Mouse (Mus musculus) neural tube, embryonic 15.5 days (tissue): ENCODE results near the gene Lipa. TPM values are rescaled to one million over a fixed set of nuclear protein-coding genes. Genes with fewer than 3 reads are reported as not detected.

ENCODE experiments used
- ATAC-seq: fragments of 200-750 bp; cut with Nextera tagmentation; 2 replicates; pipeline ENCODE4 v1.8.0; 2017; ENCODE audit warnings: mild to moderate bottlenecking, moderate TSS enrichment, moderate library complexity; ENCODE audit not compliant: low FRiP score
- H3K27ac ChIP-seq: fragments of 300-500 bp; sonication (generic); replicated peaks from 2 replicates; pipeline ENCODE4 v1.5.1; 2015; ENCODE audit warnings: mild to moderate bottlenecking, inconsistent platforms
- H3K27me3 ChIP-seq: fragments of 300-500 bp; sonication (generic); replicated peaks from 2 replicates; pipeline ENCODE4 v1.6.1; 2015; ENCODE audit warnings: inconsistent platforms
- H3K36me3 ChIP-seq: fragments of 300-500 bp; sonication (generic); 2 replicates; pipeline ENCODE4 v1.6.1; 2015; ENCODE audit warnings: inconsistent platforms
- H3K4me1 ChIP-seq: fragments of 300-500 bp; sonication (generic); 2 replicates; pipeline ENCODE4 v1.6.1; 2015; ENCODE audit warnings: inconsistent platforms
- H3K4me2 ChIP-seq: fragments of 300-500 bp; sonication (generic); 2 replicates; pipeline ENCODE4 v1.6.1; 2015; ENCODE audit warnings: inconsistent platforms, mild to moderate bottlenecking, moderate library complexity
- H3K4me3 ChIP-seq: fragments of 300-500 bp; sonication (generic); replicated peaks from 2 replicates; pipeline ENCODE4 v1.5.1; 2015; ENCODE audit warnings: mild to moderate bottlenecking, inconsistent platforms
- H3K9ac ChIP-seq: fragments of 300-500 bp; sonication (generic); replicated peaks from 2 replicates; pipeline ENCODE4 v1.6.1; 2015; ENCODE audit warnings: mild to moderate bottlenecking, inconsistent platforms
- H3K9me3 ChIP-seq: fragments of 300-500 bp; sonication (generic); replicated peaks from 2 replicates; pipeline ENCODE4 v1.6.1; 2016; ENCODE audit warnings: inconsistent platforms
- WGBS: fragments of 180-500 bp; shearing (Covaris S2); methylation state at CpG from one replicate; pipeline ENCODE4 v1.1.7; 2015; ENCODE audit warnings: mixed read lengths; 5-methylcytosine and 5-hydroxymethylcytosine counted together
- polyA plus RNA-seq: library from polyadenylated mRNA; unstranded; fragments of >200 nt; fragmentation: Nextera tagmentation; extraction: Ambion mirVana; gene quantifications from 2 replicates; pipeline ENCODE4 v1.2.1, GENCODE M21; 2015

The Lipa gene
- polyA plus RNA-seq, 1 experiment from 2014 or later: 22.4 TPM

- WGBS: 70% methylated on average over 2 of the region's 2 CpGs
- Histone ChIP-seq H3K4me1 (peaks cover 5% of the 10 kb centered on the region), H3K36me3 (peaks cover 3% of the 10 kb centered on the region), H3K27me3 (no peaks in the 10 kb centered on the region), H3K9ac (no peak overlapping the region), H3K9me3 (no peaks in the 10 kb centered on the region), H3K27ac (no peak overlapping the region), H3K4me2 (no peak overlapping the region), H3K4me3 (no peak overlapping the region)
- no peak for ATAC-seq
Measured at GRCm38 (mm10) chr19:34521361-34521760, 5.9 kb downstream of the Lipa start.

GRCm38 (mm10) chr19:34520051-34520450, 7.2 kb downstream of the Lipa start:
- H3K36me3 ChIP-seq: peaks cover 3% of the 10 kb centered on the region
- ATAC-seq: no peak
- 83% methylated on average over 4 of the region's 4 CpGs for WGBS
- no peak overlapping the region for H3K9ac ChIP-seq
- no peak overlapping the region for H3K4me2 ChIP-seq
- H3K4me3 ChIP-seq: no peak overlapping the region
- no peaks in the 10 kb centered on the region for H3K27me3 ChIP-seq
- H3K4me1 ChIP-seq: no peaks in the 10 kb centered on the region
- H3K9me3 ChIP-seq: no peaks in the 10 kb centered on the region
- no peak overlapping the region for H3K27ac ChIP-seq

DNA sequence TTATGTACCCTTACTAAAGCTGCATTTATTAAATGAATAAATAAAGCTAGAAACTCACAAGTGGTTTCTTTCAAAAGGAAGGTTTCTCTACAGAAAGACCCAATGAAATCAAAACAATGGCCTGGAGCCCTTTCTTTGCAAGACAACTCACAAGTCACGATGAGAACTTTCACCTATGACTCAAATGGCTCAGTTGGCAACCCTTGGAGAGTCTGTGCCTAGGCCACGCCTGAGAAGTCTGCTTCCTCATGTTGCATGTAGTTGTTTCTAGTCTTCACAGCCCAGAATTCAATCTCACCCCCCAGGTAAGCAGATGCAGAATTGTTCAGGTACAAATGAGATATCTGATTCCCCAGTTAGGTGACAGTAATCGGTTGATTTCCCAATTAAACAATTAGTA, 7.6 kb downstream of the Lipa start:
- H3K4me3 ChIP-seq: no peak overlapping the region
- 85% methylated on average over 3 of the region's 3 CpGs for WGBS
- no peak for ATAC-seq

DNA sequence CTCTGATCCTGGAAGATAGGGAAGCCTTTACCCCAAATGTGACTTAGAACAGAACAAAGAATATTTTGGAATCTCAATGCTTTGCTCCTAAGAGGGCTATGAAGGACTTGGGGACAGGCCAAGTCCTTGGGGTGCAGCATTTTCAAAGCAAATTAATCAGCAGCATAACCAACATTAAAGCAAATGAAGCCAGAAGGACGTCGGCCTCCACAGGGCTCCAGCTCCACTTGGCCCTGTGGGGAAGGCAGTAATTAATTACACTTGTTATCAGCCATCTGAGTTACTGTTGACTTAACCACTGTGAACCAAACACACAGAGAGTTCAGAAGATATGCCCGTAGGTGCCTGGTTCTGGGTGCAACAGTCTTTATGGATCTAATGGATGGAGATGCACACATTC, 8.5 kb downstream of the Lipa start:
- Histone ChIP-seq H3K27me3 (no peaks in the 10 kb centered on the region), H3K27ac (no peak overlapping the region), H3K4me2 (no peak overlapping the region), H3K4me3 (no peak overlapping the region), H3K4me1 (no peaks in the 10 kb centered on the region), H3K36me3 (peaks cover 3% of the 10 kb centered on the region), H3K9me3 (no peaks in the 10 kb centered on the region), H3K9ac (no peak overlapping the region)
- no peak for ATAC-seq
- WGBS: 57% methylated on average over 3 of the region's 3 CpGs

More for the DNA sequence above, 7.6 kb downstream of the Lipa start:
- no peak overlapping the region for H3K9ac ChIP-seq
- no peaks in the 10 kb centered on the region for H3K4me1 ChIP-seq
- no peaks in the 10 kb centered on the region for H3K27me3 ChIP-seq
- peaks cover 3% of the 10 kb centered on the region for H3K36me3 ChIP-seq
- H3K9me3 ChIP-seq: no peaks in the 10 kb centered on the region
- no peak overlapping the region for H3K27ac ChIP-seq
- H3K4me2 ChIP-seq: no peak overlapping the region

GRCm38 (mm10) chr19:34517812-34518594, 9.3 kb downstream of the Lipa start:
- Histone ChIP-seq H3K9ac (no peak overlapping the region), H3K9me3 (no peaks in the 10 kb centered on the region), H3K4me2 (no peak overlapping the region), H3K27me3 (no peaks in the 10 kb centered on the region), H3K4me3 (no peak overlapping the region), H3K27ac (no peak overlapping the region), H3K36me3 (peaks cover 3% of the 10 kb centered on the region; the same call in 1 of the 2 replicates), H3K4me1 (no peaks in the 10 kb centered on the region)
- ATAC-seq: no peak
- WGBS: 92% methylated on average over 13 of the region's 13 CpGs

DNA sequence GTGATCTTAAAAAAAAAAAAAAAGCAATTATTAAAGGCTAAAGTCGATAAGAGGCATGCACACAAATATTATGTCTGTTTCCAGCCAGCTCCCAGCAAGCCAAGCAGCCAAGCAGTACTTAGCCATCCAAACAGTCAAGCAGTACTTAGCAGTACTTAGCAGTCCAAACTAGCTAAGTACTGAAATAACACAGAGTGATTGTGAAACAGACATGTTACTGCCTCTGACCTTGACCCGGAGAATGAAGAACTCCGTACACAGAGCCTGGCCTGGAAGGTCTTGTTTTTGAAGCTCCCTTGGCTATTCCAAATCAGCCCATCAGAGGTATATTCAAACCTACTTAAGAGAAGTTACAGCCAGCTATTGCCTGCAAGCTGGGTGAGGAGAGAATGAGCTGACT, 10.1 kb downstream of the Lipa start:
- H3K27ac ChIP-seq: no peak overlapping the region
- no peak overlapping the region for H3K4me2 ChIP-seq
- 90% methylated on average over 3 of the region's 3 CpGs for WGBS
- peaks cover 3% of the 10 kb centered on the region; the same call in 1 of the 2 replicates for H3K36me3 ChIP-seq
- no peaks in the 10 kb centered on the region for H3K9me3 ChIP-seq
- no peak overlapping the region for H3K9ac ChIP-seq
- H3K4me1 ChIP-seq: no peaks in the 10 kb centered on the region
- no peak overlapping the region for H3K4me3 ChIP-seq
- no peak for ATAC-seq
- no peaks in the 10 kb centered on the region for H3K27me3 ChIP-seq

- 94% methylated on average over 2 of the region's 2 CpGs for WGBS
Measured at GRCm38 (mm10) chr19:34516346-34516745, 10.9 kb downstream of the Lipa start.

GRCm38 (mm10) chr19:34515681-34516080, 11.6 kb downstream of the Lipa start:
- H3K4me3 ChIP-seq: no peak overlapping the region
- H3K9me3 ChIP-seq: no peaks in the 10 kb centered on the region
- H3K9ac ChIP-seq: no peak overlapping the region
- ATAC-seq: no peak
- H3K27me3 ChIP-seq: no peaks in the 10 kb centered on the region
- H3K4me2 ChIP-seq: no peak overlapping the region
- 88% methylated on average over 3 of the region's 3 CpGs for WGBS
- no peaks in the 10 kb centered on the region for H3K4me1 ChIP-seq
- H3K27ac ChIP-seq: no peak overlapping the region
- no peaks in the 10 kb centered on the region; the same call in 1 of the 2 replicates for H3K36me3 ChIP-seq

More at GRCm38 (mm10) chr19:34516346-34516745, 10.9 kb downstream of the Lipa start:
- H3K27ac ChIP-seq: no peak overlapping the region
- H3K4me3 ChIP-seq: no peak overlapping the region
- ATAC-seq: no peak
- no peak overlapping the region for H3K9ac ChIP-seq
- H3K27me3 ChIP-seq: no peaks in the 10 kb centered on the region
- H3K9me3 ChIP-seq: no peaks in the 10 kb centered on the region
- H3K36me3 ChIP-seq: peaks cover 3% of the 10 kb centered on the region; the same call in 1 of the 2 replicates
- no peaks in the 10 kb centered on the region for H3K4me1 ChIP-seq
- H3K4me2 ChIP-seq: no peak overlapping the region

- Histone ChIP-seq H3K27me3 (no peaks in the 10 kb centered on the region), H3K9ac (no peak overlapping the region), H3K4me2 (no peak overlapping the region), H3K27ac (no peak overlapping the region), H3K4me3 (no peak overlapping the region), H3K4me1 (no peaks in the 10 kb centered on the region), H3K36me3 (peaks cover 13% of the 10 kb centered on the region), H3K9me3 (no peaks in the 10 kb centered on the region)
- 74% methylated on average over 8 of the region's 8 CpGs for WGBS
- ATAC-seq: no peak
Measured at GRCm38 (mm10) chr19:34511528-34511927, 15.7 kb downstream of the Lipa start.

DNA sequence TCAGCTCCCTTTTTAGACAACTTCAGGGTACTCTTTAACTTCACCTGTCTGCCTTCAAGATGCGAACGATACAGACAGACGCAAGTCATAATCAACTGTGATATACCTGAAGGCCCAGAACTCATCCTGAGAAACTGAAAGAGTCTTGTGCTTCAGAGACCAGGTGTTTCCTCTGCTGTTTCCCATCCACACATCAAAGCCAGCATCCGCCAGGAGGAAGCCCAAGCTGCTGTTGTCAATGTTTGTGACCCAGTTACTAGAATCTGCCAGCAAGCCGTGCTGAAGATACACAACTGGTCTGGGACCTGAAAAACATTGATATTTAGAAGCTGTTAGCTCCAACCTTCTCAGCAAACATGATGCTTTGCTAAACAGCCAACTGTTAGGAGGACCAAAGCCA, 16.6 kb downstream of the Lipa start:
- H3K36me3 ChIP-seq: peaks cover 21% of the 10 kb centered on the region
- H3K27me3 ChIP-seq: no peaks in the 10 kb centered on the region
- no peaks in the 10 kb centered on the region for H3K4me1 ChIP-seq
- no peak overlapping the region for H3K27ac ChIP-seq
- no peak overlapping the region for H3K4me3 ChIP-seq
- 88% methylated on average over 5 of the region's 5 CpGs for WGBS
- ATAC-seq: no peak
- no peak overlapping the region for H3K9ac ChIP-seq
- no peak overlapping the region for H3K4me2 ChIP-seq
- H3K9me3 ChIP-seq: no peaks in the 10 kb centered on the region

DNA sequence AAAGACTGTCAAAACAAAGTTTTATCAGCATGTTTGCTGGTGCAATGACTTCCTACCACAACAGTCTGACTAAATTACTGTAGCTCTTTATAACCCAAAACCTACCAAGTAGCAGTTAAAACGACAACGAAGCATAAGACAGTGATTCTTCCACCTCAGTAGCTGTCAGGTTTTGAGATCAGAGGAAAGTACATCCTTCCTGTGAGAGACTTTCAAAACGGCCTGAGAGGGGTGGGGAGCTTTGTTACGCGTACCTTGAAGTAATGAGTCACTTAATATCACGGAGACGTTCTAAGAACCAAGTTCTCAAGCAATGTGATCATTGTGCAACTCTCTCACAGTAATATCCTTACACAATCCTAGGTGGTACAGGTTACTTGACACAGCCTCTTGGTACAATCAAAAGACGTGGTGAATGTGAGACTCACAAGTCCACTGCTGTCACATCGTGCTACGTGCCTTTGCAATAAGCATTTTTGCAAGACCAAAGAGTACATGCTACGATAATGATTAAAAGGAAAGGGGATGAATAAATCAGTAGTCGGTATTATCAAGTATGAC, 22.0 kb downstream of the Lipa start:
- no peak overlapping the region for H3K4me3 ChIP-seq
- peaks cover 30% of the 10 kb centered on the region for H3K36me3 ChIP-seq
- H3K9ac ChIP-seq: no peak overlapping the region
- H3K9me3 ChIP-seq: no peaks in the 10 kb centered on the region
- 90% methylated on average over 12 of the region's 12 CpGs for WGBS
- H3K4me1 ChIP-seq: no peaks in the 10 kb centered on the region
- no peak overlapping the region for H3K4me2 ChIP-seq
- no peak overlapping the region for H3K27ac ChIP-seq
- ATAC-seq: no peak
- H3K27me3 ChIP-seq: no peaks in the 10 kb centered on the region

- 48% methylated on average over 4 of the region's 4 CpGs for WGBS
- no peaks in the 10 kb centered on the region for H3K27me3 ChIP-seq
- no peak for ATAC-seq
- H3K4me3 ChIP-seq: no peak overlapping the region
- no peak overlapping the region for H3K27ac ChIP-seq
- H3K4me1 ChIP-seq: no peaks in the 10 kb centered on the region
- no peak overlapping the region for H3K4me2 ChIP-seq
- H3K36me3 ChIP-seq: peaks cover 9% of the 10 kb centered on the region
- no peak overlapping the region for H3K9ac ChIP-seq
- H3K9me3 ChIP-seq: no peaks in the 10 kb centered on the region
Measured at GRCm38 (mm10) chr19:34500763-34501162, 26.5 kb downstream of the Lipa start.
